Mouse (Mus musculus) T-helper 1 cell (primary cell): ENCODE measurements around the gene Clasrp.

Experiments
- in situ Hi-C: fragments of 300-600 bp; cut with MboI, MseI; formaldehyde crosslinking; loops from one replicate; pipeline ENCODE4 v1.15.1; 2025; ENCODE audit warnings: high pct_unique_total_duplicates

Gene Clasrp

DNA sequence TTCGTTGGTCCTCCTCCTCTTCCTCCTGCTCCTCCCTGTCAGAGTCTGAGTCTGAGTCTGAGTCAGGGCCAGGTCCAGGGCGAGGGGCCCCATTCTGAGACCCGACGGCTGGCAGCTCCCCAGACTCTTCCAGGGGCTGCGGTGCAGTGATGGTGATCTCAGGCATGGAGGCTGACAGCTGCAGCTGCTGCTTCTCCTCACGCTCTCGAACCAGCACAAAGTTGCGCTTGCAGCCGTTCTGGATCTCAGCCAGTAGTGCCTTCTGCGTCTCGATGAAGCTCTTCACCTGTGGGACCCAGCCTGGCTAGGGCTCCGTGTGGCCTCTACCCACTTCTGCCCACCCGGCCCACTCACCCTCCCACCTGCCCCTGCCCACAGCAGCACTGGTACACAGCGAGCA is 72.0 kb downstream of the Clasrp start:
- in situ Hi-C loops: no loop called here

DNA sequence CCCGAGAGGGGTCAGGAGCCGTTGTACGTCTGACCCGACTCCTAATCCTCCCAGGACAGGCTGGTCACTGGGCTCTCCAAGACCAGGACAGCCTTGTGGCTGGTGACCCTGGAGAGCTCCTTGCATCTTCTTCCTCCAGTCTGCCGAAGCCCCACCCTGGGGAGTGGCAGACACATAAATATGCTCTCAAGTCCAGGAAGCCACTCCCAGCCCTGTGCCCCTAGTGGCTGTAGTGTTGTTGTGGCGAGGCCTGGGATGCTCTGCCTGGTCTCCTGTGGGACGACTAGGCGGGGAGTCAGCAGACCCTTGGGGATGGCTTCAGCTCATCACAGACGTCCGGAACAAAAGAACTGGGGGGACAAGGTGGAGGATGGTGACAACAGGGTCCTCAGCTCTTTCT is 73.2 kb downstream of the Clasrp start:
- in situ Hi-C loops: no loop called here
